Mouse (Mus musculus) kidney, embryonic 15.5 days (tissue): Measurements from ENCODE around the gene Trim69. TPM values are rescaled to one million over a fixed set of nuclear protein-coding genes. Genes with fewer than 3 reads are reported as not detected.
A peak's percentile ranks its signal among the peaks of the same experiment; 100 is the strongest.
"Not testable (repeated sequence)": the region's sequence is repeated elsewhere in the genome, so short reads cannot be mapped to it uniquely, and the experiment has no call there.

ENCODE experiments used
- ATAC-seq: fragments of 200-750 bp; cut with Nextera tagmentation; replicated peaks from 2 replicates; pipeline ENCODE4 v1.8.0; 2017; ENCODE audit warnings: moderate TSS enrichment; ENCODE audit not compliant: low FRiP score
- H3K27ac ChIP-seq: fragments of 300-500 bp; sonication (generic); 2 replicates; pipeline ENCODE4 v1.5.1; 2015; ENCODE audit warnings: mild to moderate bottlenecking, inconsistent platforms
- H3K27me3 ChIP-seq: fragments of 300-500 bp; sonication (generic); 2 replicates; pipeline ENCODE4 v1.6.1; 2015; ENCODE audit warnings: inconsistent platforms
- H3K36me3 ChIP-seq: fragments of 300-500 bp; sonication (generic); 2 replicates; pipeline ENCODE4 v1.6.1; 2015; ENCODE audit warnings: inconsistent platforms
- H3K4me1 ChIP-seq: fragments of 300-500 bp; sonication (generic); 2 replicates; pipeline ENCODE4 v1.6.1; 2015; ENCODE audit warnings: inconsistent platforms
- H3K4me2 ChIP-seq: fragments of 300-500 bp; sonication (generic); 2 replicates; pipeline ENCODE4 v1.6.1; 2015; ENCODE audit warnings: moderate library complexity, mild to moderate bottlenecking, inconsistent platforms
- H3K4me3 ChIP-seq: fragments of 300-500 bp; sonication (generic); replicated peaks from 2 replicates; pipeline ENCODE4 v1.5.1; 2015; ENCODE audit warnings: mild to moderate bottlenecking, inconsistent platforms
- H3K9ac ChIP-seq: fragments of 300-500 bp; sonication (generic); 2 replicates; pipeline ENCODE4 v1.6.1; 2015; ENCODE audit warnings: mild to moderate bottlenecking, inconsistent platforms
- H3K9me3 ChIP-seq: fragments of 300-500 bp; sonication (generic); replicated peaks from 2 replicates; pipeline ENCODE4 v1.6.1; 2016; ENCODE audit warnings: inconsistent platforms
- WGBS: fragments of 180-500 bp; shearing (Covaris S2); methylation state at CpG from one replicate; pipeline ENCODE4 v1.1.7; 2015; ENCODE audit warnings: mixed read lengths; 5-methylcytosine and 5-hydroxymethylcytosine counted together
- polyA plus RNA-seq: library from polyadenylated mRNA; unstranded; fragments of >200 nt; fragmentation: Nextera tagmentation; extraction: Ambion mirVana; gene quantifications from 2 replicates; pipeline ENCODE4 v1.2.1, GENCODE M21; 2015

The Trim69 gene
- polyA plus RNA-seq, 1 experiment from 2014 or later = not detected

GRCm38 (mm10) chr2:122185086-122185485 lies 24.6 kb downstream of the Trim69 start:
- WGBS = 88% methylated on average over 4 of the region's 4 CpGs
- Histone ChIP-seq H3K27ac (no peak overlapping the region), H3K4me3 (no peak overlapping the region)

DNA sequence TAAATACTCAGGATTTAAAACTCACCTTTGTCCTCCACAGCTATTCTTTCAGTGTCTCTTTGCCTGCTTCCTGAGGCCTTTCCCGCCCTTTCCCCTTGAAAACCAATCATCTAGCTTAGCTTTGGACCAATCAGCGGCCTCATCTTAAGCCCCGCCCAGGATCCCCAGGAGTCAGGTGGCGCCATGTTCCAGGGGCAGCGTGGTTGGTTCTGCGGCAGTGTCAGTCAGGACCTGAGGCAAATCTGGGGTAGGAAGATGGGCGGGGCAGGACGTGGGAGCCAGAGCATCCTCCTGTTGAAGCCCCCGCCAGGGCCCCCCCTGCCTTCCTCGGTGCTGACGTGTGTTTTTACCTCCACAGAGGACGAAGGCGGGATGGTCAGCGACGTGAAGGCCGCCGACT lies 25.6 kb downstream of the Trim69 start, which contains the start of the genes Patl2 and Terb2:
Gene Patl2 (minus strand): TSS at position 84 of the 400 bp plus-strand sequence.
Gene Terb2 (plus strand): TSS at position 167 of the 400 bp plus-strand sequence.
- 83% methylated on average over 16 of the region's 17 CpGs for WGBS

More at GRCm38 (mm10) chr2:122185086-122185485, 24.6 kb downstream of the Trim69 start:
- Histone ChIP-seq H3K9ac (no peak overlapping the region), H3K27me3 (no peaks in the 10 kb centered on the region), H3K4me1 (no peaks in the 10 kb centered on the region), H3K9me3 (no peaks in the 10 kb centered on the region), H3K4me2 (no peak overlapping the region), H3K36me3 (no peaks in the 10 kb centered on the region)
- no peak for ATAC-seq

GRCm38 (mm10) chr2:122186751-122187150 lies 26.3 kb downstream of the Trim69 start:
- no peak overlapping the region for H3K4me2 ChIP-seq
- no peaks in the 10 kb centered on the region for H3K36me3 ChIP-seq
- no peak overlapping the region for H3K27ac ChIP-seq
- H3K9me3 ChIP-seq = no peaks in the 10 kb centered on the region
- no peaks in the 10 kb centered on the region for H3K4me1 ChIP-seq
- no peaks in the 10 kb centered on the region for H3K27me3 ChIP-seq
- H3K9ac ChIP-seq = no peak overlapping the region
- ATAC-seq = no peak
- no peak overlapping the region for H3K4me3 ChIP-seq
- WGBS = 90% methylated on average over 3 of the region's 3 CpGs

More for the DNA sequence above, 25.6 kb downstream of the Trim69 start, which contains the start of the genes Patl2 and Terb2:
- Histone ChIP-seq H3K4me3 (no peak within 1 kb of the TSS), H3K27me3 (no peaks in the 10 kb centered on the region), H3K36me3 (no peaks in the 10 kb centered on the region), H3K27ac (no peak within 1 kb of the TSS), H3K4me2 (no peak within 1 kb of the TSS), H3K9ac (no peak within 1 kb of the TSS), H3K9me3 (no peaks in the 10 kb centered on the region), H3K4me1 (no peaks in the 10 kb centered on the region)
- no peak for ATAC-seq

- Histone ChIP-seq H3K4me1 (no peaks in the 10 kb centered on the region), H3K9me3 (no peaks in the 10 kb centered on the region), H3K4me2 (no peak overlapping the region), H3K27ac (no peak overlapping the region), H3K27me3 (no peaks in the 10 kb centered on the region), H3K4me3 (no peak overlapping the region), H3K9ac (no peak overlapping the region), H3K36me3 (no peaks in the 10 kb centered on the region)
- whole genome bisulfite sequencing = 72% methylated on average over 3 of the region's 3 CpGs
- ATAC-seq = no peak
These were observed 31.3 kb downstream of the Trim69 start for GRCm38 (mm10) chr2:122191849-122192248.

GRCm38 (mm10) chr2:122194509-122194929 lies 34.0 kb downstream of the Trim69 start:
- 0 out of 2 replicates have a peak, but pooled peaks have one; percentile 9 for ATAC-seq
- H3K4me2 ChIP-seq = no peak overlapping the region
- H3K36me3 ChIP-seq = no peaks in the 10 kb centered on the region
- H3K9ac ChIP-seq = no peak overlapping the region
- 62% methylated on average over 1 of the region's 1 CpGs for WGBS
- no peak overlapping the region for H3K4me3 ChIP-seq
- no peaks in the 10 kb centered on the region for H3K9me3 ChIP-seq
- H3K27me3 ChIP-seq = no peaks in the 10 kb centered on the region
- H3K4me1 ChIP-seq = no peaks in the 10 kb centered on the region
- H3K27ac ChIP-seq = no peak overlapping the region

DNA sequence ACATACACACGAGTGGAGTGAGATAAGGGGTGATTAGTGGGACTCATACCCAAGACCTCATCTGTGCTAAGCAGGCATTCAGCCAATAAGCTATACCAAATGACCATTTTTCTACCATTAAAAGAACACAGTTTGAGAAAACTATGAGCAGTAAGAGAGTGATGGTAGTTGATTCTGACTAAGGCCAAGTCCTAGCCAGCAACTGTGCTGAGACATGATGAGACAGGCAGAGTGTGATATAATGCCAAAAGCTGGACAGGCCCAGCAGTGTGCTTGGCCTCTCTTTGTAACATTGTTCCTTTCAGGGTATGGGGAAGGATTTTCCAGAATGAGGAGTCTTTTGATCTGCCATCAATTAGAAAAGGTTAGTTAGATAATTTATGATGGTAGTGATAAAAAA lies 41.0 kb downstream of the Trim69 start:
- Histone ChIP-seq H3K27me3 (no peaks in the 10 kb centered on the region), H3K4me2 (no peak overlapping the region), H3K9me3 (no peaks in the 10 kb centered on the region), H3K4me1 (no peaks in the 10 kb centered on the region), H3K4me3 (no peak overlapping the region), H3K27ac (no peak overlapping the region), H3K36me3 (no peaks in the 10 kb centered on the region), H3K9ac (no peak overlapping the region)
- WGBS = 78% methylated on average over 1 of the region's 1 CpGs
- no peak for ATAC-seq

GRCm38 (mm10) chr2:122206440-122207107 lies 46.1 kb downstream of the Trim69 start:
- 52% methylated on average over 2 of the region's 2 CpGs for WGBS
- H3K4me2 ChIP-seq = no peak overlapping the region
- H3K9me3 ChIP-seq = no peaks in the 10 kb centered on the region
- H3K27ac ChIP-seq = no peak overlapping the region
- no peaks in the 10 kb centered on the region for H3K4me1 ChIP-seq
- ATAC-seq = no peak
- H3K9ac ChIP-seq = no peak overlapping the region
- no peaks in the 10 kb centered on the region for H3K36me3 ChIP-seq
- H3K27me3 ChIP-seq = no peaks in the 10 kb centered on the region
- H3K4me3 ChIP-seq = no peak overlapping the region

DNA sequence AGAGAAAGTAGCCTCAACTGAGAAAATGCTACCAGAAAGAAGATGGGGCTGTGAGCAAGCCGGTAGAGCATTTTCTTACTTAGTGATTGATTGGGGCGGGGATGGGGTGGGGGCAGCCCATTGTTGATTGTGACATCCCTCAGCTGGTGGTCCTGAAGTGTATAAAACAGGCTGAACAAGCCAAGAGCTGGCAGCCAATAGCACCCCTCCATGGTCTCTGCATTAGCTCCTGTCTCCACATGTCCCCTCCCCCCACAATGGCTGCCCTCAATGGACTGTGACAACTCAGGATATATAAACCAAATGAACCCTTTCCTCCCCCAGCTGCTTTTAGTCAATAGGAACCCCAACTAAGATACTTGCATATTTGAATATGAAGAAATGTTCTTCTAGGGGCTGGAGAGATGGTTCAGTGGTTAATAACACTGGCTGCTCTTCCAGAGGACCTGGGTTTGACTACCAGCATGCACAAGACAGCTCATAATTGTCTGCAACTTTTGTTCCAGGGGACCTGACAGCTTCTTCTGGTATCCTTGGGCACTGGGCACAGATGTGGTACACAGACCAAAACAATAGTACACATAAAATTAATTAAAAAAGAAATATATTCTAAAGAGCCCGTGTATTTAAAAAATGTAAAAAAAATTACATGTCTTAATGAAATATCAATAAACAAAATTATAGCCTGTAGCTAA lies 50.2 kb downstream of the Trim69 start:
- Histone ChIP-seq H3K9ac (no peak overlapping the region), H3K4me1 (no peaks in the 10 kb centered on the region), H3K4me2 (no peak overlapping the region), H3K4me3 (no peak overlapping the region), H3K36me3 (no peaks in the 10 kb centered on the region), H3K27me3 (no peaks in the 10 kb centered on the region), H3K9me3 (no peaks in the 10 kb centered on the region), H3K27ac (no peak overlapping the region)
- ATAC-seq = no peak
- WGBS = 69% methylated on average over 3 of the region's 3 CpGs

DNA sequence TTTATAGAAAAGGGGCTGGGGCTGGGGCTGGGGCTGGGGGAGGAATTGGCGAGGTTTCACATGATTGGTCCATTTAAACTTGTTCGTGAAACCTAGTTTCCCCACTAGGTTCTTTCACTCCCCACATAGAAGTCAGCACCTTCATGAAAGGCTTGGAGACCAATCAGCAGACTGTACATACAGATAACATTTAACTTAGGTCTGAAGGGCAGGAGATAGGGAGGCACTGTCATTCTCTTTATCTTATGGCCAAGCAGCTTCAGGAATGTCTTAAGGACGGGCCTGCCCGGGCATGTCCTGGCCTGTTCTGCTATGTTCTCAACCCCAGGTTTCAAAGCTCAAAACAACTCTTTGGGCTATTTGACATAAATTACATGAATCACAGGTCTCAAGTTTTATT lies 56.6 kb downstream of the Trim69 start:
- H3K27ac ChIP-seq, H3K9ac ChIP-seq, H3K4me3 ChIP-seq, H3K36me3 ChIP-seq, H3K9me3 ChIP-seq, H3K4me1 ChIP-seq, H3K4me2 ChIP-seq, H3K27me3 ChIP-seq, ATAC-seq: not testable (repeated sequence)
- 92% methylated on average over 4 of the region's 4 CpGs for whole genome bisulfite sequencing

DNA sequence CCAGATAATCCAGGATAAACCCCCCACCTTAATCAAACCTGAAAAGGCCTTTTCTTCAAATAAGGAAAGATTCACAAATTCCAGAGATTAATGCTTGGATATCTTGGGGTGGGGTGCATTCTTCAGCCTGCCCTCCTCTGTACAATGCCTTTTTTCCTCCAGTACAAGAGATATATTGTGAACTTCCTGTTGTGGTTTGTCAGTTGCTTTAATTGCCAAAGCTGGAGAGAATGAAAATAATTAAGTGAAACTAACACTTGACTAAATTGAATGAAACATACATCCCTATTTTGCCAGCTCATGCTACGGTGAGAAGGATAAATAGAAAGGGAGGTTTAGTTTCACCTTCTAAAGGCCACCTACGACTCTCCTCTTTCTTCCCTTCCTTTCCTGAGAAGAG lies 57.7 kb downstream of the Trim69 start:
- Histone ChIP-seq H3K4me1 (no peaks in the 10 kb centered on the region), H3K27me3 (no peaks in the 10 kb centered on the region), H3K9me3 (no peaks in the 10 kb centered on the region), H3K4me2 (no peak overlapping the region), H3K4me3 (no peak overlapping the region), H3K9ac (no peak overlapping the region), H3K36me3 (no peaks in the 10 kb centered on the region), H3K27ac (no peak overlapping the region)
- no peak for ATAC-seq
- WGBS = 45% methylated on average over 2 of the region's 2 CpGs

GRCm38 (mm10) chr2:122221378-122221777 lies 60.9 kb downstream of the Trim69 start:
- Histone ChIP-seq H3K4me3 (no peak overlapping the region), H3K9me3 (no peaks in the 10 kb centered on the region), H3K4me2 (no peak overlapping the region), H3K4me1 (no peaks in the 10 kb centered on the region), H3K36me3 (no peaks in the 10 kb centered on the region), H3K9ac (no peak overlapping the region), H3K27me3 (no peaks in the 10 kb centered on the region), H3K27ac (no peak overlapping the region)
- WGBS = 61% methylated on average over 4 of the region's 4 CpGs
- ATAC-seq = no peak

DNA sequence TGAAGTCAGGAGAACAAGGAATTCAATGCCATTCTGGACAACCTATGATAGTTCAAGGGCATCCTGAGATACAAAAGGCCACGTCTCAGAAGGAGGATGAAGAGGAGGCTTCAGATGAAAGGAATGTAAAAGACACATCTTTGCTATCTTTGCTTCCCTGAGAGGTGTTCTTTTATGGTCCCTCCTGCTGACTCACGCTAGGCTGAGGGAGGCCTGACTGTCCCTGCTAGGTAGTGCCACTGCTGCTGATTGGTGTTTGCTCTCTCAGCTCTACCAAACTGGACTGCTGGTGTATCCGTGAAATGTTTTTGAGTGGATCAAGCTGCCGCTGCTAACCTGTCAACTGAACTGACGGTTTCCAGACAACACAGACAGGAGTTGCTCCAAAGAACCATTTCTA lies 61.3 kb downstream of the Trim69 start:
- no peaks in the 10 kb centered on the region for H3K36me3 ChIP-seq
- H3K9ac ChIP-seq = no peak overlapping the region
- H3K4me1 ChIP-seq = no peaks in the 10 kb centered on the region
- H3K9me3 ChIP-seq = no peaks in the 10 kb centered on the region
- ATAC-seq = no peak
- no peak overlapping the region for H3K4me2 ChIP-seq
- no peak overlapping the region for H3K4me3 ChIP-seq
- 23% methylated on average over 5 of the region's 5 CpGs for WGBS
- no peak overlapping the region for H3K27ac ChIP-seq
- H3K27me3 ChIP-seq = no peaks in the 10 kb centered on the region
